Mouse (Mus musculus) E14TG2a.4 (cell line): ENCODE measurements around the gene Apobec2.
A peak's percentile ranks its signal among the peaks of the same experiment; 100 is the strongest.

Experiments used
- H3K27me3 ChIP-seq: 2 replicates; pipeline ENCODE4 v1.6.1; 2014; ENCODE audit warnings: low read length, control low read depth; ENCODE audit not compliant: insufficient read depth
- H3K36me3 ChIP-seq: 2 replicates; pipeline ENCODE4 v1.6.1; 2014; ENCODE audit warnings: low read length, control low read depth; ENCODE audit not compliant: insufficient read depth
- H3K4me1 ChIP-seq: replicated peaks from 2 replicates; pipeline ENCODE4 v1.6.1; 2014; ENCODE audit warnings: low read depth, low read length, control low read depth
- H3K4me3 ChIP-seq: replicated peaks from 2 replicates; pipeline ENCODE4 v1.5.1; 2014; ENCODE audit warnings: mild to moderate bottlenecking, low read length
- H3K9me3 ChIP-seq: 2 replicates; pipeline ENCODE4 v1.6.1; 2014; ENCODE audit warnings: low read length, control low read depth
- CTCF ChIP-seq: conservative IDR thresholded peaks from 2 replicates; pipeline ENCODE4 v1.5.1; 2014; ENCODE audit warnings: low read length
- NANOG ChIP-seq: IDR thresholded peaks from 2 replicates; pipeline ENCODE4 v1.6.1; 2014; ENCODE audit warnings: borderline replicate concordance, low read length, mixed read lengths
- POU5F1 ChIP-seq: IDR thresholded peaks from 2 replicates; pipeline ENCODE4 v1.6.1; 2014; ENCODE audit warnings: low read length, borderline replicate concordance

Apobec2 gene

GRCm38 (mm10) chr17:48447675-48448074, 14.9 kb upstream of the Apobec2 start:
- Histone ChIP-seq H3K4me3 (no peak overlapping the region), H3K36me3 (no peaks in the 10 kb centered on the region), H3K9me3 (no peaks in the 10 kb centered on the region), H3K27me3 (peaks cover 14% of the 10 kb centered on the region; the same call in 1 of the 2 replicates), H3K4me1 (peaks cover 53% of the 10 kb centered on the region)
- TF ChIP-seq CTCF, result no peak
- no peak for TF ChIP-seq POU5F1

DNA sequence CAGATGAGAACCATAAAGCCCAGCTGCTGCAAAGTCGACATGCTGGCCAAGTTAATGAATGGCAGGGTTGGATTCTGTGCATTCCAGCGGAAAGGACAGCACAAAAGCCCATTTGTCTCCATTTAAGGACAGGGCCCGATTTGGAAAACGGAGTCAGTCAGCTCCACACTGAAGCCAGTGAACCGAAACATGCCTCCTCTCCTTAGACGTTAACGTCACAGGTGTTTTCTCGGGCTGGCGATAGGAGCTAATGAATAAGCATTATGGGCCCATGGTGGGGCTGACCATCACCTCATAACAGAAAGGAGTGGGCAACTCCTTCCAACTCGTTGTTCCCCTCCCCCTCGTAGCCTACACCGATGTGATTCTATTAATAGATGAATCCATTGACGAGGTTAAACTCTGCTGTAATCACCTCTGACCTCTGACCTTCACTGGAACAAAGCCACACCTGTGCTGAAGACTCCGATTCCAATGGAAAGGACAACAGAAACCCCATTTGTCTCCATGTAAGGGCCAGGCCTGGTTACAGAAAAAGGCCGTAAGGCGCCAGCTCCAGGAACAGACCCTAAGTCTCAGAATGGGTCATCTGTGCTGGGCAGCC, 10.9 kb upstream of the Apobec2 start:
- Histone ChIP-seq H3K9me3 (no peaks in the 10 kb centered on the region), H3K4me1 (peaks cover 33% of the 10 kb centered on the region), H3K4me3 (peak overlapping the region; percentile 21; the same call in 1 of the 2 replicates), H3K27me3 (0 out of 2 replicates have a peak, but pooled peaks cover 3% of the 10 kb centered on the region), H3K36me3 (no peaks in the 10 kb centered on the region)
- TF ChIP-seq NANOG, result no peak
- no peak for TF ChIP-seq CTCF
- no peak for TF ChIP-seq POU5F1

DNA sequence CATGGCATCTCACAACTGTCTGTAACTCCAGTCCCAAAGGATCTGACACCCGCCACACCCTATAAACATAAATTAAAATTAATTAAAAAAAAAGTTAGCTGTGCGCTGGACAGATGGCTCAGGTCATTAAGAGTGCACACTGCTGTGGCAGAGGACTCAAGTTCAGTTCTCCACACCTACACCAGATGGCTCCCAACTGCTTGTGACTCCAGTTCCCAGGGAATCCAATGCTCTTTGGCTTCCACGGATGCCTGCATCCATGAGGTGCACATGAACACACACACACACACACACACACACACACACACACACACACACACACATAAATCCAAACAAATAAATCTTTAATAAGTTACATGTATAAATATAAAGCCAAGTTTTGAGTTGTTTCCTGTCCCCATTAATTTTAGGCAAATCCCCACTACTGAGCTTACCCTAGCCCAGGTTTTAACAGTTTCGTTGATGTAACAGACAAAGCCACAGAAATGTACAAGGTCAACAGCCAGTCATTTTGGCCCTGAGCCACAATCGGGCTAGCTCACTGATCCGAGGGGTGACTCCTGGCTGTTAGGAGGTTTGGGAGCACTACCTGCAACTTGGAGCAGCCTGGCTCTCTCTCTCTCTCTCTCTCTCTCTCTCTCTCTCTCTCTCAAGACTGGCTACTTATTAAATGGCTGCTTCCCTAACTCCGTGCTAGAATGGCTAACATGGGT, 10.2 kb upstream of the Apobec2 start:
- Histone ChIP-seq H3K36me3 (no peaks in the 10 kb centered on the region), H3K4me1 (peaks cover 30% of the 10 kb centered on the region), H3K9me3 (no peaks in the 10 kb centered on the region), H3K27me3 (no peaks in the 10 kb centered on the region), H3K4me3 (peak overlapping the region; percentile 21; the same call in 1 of the 2 replicates)
- TF ChIP-seq CTCF (no peak), NANOG (no peak), POU5F1 (no peak)

DNA sequence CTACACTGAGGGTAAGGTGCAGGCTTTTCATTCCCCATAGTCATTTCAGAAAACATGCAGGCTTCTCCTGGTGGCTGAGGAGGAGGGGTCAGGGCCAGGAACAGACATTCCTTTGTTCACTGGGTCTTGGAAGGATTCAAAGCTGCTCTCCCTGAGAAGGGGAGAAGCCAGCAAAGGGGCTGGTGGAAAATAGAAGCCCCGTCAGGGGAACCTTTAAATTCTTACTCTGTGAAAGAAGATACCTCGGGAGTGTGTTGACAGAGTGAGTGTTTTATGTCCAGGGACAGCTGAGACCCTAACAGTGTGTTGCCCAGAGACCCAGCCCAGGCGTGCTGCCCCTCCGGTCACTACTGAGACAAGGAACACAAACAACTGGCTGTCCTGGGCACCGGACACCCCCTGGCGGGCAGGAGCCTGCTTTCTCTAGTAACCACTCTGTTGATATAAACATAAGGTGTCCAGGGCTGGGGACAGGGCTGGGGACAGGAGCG, 4.7 kb upstream of the Apobec2 start:
- Histone ChIP-seq H3K27me3 (no peaks in the 10 kb centered on the region), H3K36me3 (no peaks in the 10 kb centered on the region), H3K9me3 (no peaks in the 10 kb centered on the region), H3K4me3 (no peak overlapping the region), H3K4me1 (peaks cover 62% of the 10 kb centered on the region)
- TF ChIP-seq NANOG (no peak), CTCF (no peak), POU5F1 (no peak)

GRCm38 (mm10) chr17:48436487-48436886, 3.8 kb upstream of the Apobec2 start:
- Histone ChIP-seq H3K4me1 (peaks cover 72% of the 10 kb centered on the region), H3K27me3 (no peaks in the 10 kb centered on the region)

DNA sequence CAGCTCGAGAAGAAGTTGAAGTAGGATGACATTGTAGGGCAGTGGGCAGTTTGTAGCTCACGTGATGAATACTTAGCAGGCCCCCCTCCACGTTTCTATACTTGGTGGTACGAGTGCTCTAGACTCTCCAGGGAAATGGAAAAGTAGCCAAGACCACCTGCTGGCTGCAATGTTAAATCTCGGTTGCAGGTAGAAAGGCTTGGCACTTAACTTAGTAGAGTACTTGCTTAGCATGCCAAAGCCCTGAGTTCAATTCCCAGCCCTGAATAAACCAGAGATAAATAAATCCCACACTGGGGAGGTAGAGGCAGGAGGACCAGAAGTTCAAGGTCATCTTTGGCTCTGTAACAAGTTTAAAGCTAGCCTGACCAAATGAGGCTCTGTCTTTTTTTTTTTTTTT, 1.7 kb upstream of the Apobec2 start:
- TF ChIP-seq NANOG (no peak), CTCF (no peak), POU5F1 (no peak)
- H3K4me1 ChIP-seq, result peaks cover 91% of the 10 kb centered on the region
- no peaks in the 10 kb centered on the region for H3K36me3 ChIP-seq
- no peaks in the 10 kb centered on the region for H3K27me3 ChIP-seq
- no peak overlapping the region for H3K4me3 ChIP-seq
- H3K9me3 ChIP-seq, result no peaks in the 10 kb centered on the region

More at GRCm38 (mm10) chr17:48436487-48436886, 3.8 kb upstream of the Apobec2 start:
- H3K9me3 ChIP-seq, result no peaks in the 10 kb centered on the region
- TF ChIP-seq CTCF, result no peak
- no peak for TF ChIP-seq NANOG
- no peak for TF ChIP-seq POU5F1
- H3K36me3 ChIP-seq, result no peaks in the 10 kb centered on the region
- H3K4me3 ChIP-seq, result no peak overlapping the region

- Histone ChIP-seq H3K27me3 (no peaks in the 10 kb centered on the region), H3K4me1 (peaks cover 93% of the 10 kb centered on the region), H3K9me3 (no peaks in the 10 kb centered on the region), H3K4me3 (no peak overlapping the region), H3K36me3 (no peaks in the 10 kb centered on the region)
- TF ChIP-seq POU5F1 (no peak), CTCF (peak; percentile 53), NANOG (no peak)
These were observed 1.1 kb upstream of the Apobec2 start for GRCm38 (mm10) chr17:48433689-48434330.

DNA sequence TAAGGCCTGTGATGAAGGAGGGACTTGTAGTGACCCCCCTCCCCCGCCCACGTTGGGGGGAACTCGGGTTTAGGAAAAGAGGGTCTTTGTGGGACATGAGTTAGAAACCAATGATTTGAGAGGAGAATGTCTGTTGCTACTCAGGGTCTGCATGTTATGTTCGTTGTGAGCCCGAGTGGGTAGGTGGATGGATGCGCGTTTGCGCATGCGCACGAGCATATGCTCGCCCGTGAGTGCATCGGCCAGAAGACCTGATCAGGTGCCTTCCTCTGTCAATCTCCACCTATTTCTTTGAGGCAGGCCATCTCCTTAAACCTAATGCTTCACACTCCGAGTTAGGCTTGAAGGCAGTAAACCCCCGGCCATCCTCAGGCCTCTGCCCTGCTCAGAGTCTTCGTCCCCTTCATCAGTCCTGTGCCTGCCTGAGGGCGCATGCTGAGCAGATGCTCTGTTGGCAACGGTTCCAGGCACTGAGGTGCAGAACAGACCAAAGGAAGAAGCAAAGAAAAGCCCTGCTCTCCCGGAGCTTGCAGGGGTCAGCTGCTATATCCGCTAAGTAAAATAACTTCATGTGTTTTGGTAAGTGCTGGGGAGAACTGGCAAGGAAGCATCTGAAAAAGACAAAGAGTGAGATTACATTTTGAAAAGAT, 401 bp upstream of the Apobec2 start:
- Histone ChIP-seq H3K9me3 (no peaks in the 10 kb centered on the region), H3K27me3 (no peaks in the 10 kb centered on the region), H3K4me3 (peak overlapping the region; percentile 23; the same call in 1 of the 2 replicates), H3K4me1 (peaks cover 98% of the 10 kb centered on the region), H3K36me3 (no peaks in the 10 kb centered on the region)
- no peak for TF ChIP-seq POU5F1
- TF ChIP-seq CTCF, result no peak
- TF ChIP-seq NANOG, result no peak
